ENCODE assay signal across 10 mouse cellular contexts in the genomic region with DNA sequence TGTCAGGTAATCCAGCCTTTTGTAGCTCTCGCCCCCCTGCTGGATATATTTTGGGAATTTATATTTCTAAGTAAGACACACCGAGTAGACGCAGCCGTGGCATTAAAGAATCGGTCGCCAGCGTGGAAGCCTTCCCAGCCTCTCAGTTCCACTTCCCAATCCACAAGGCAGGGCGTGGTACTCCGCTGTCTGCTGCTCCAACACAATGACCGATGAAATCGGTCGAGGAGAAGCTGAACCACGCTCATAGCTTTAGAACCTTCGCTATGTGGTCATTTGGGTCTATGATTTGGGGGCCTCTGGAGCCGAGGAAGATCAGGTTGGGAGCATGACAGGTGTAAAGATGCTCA.
DNase-seq lines count a peak whose midpoint lies in the region; ATAC-seq and TF ChIP-seq lines count a peak whose summit lies in the region.
"Had no signal": no experiment of that assay in that cellular context is flagged by ENCODE, and none has a peak within 500 bp of the region (broad histone marks: within the 10 kb centered on the region; RNA-seq: fewer than 3 reads in every experiment).

No protein-coding gene starts in this region.

- H3K27ac ChIP-seq in gastrocnemius, adult 2 months: peak overlapping the region; percentile 85
- 0 out of 2 replicates have a peak overlapping the region, but pooled peaks have one; percentile 59 for H3K27ac ChIP-seq in lung, embryonic 16.5 days (ENCODE audit: low read length)
- H3K27ac ChIP-seq: kidney, embryonic 15.5 days had no signal

- no peak overlapping the region for H3K4me2 ChIP-seq in lung, embryonic 16.5 days (ENCODE audit: low read depth, low read length)
- H3K4me2 ChIP-seq: kidney, embryonic 15.5 days; lung, embryonic 14.5 days had no signal

- no peaks in the 10 kb centered on the region for H3K9me3 ChIP-seq in lung, embryonic 16.5 days (ENCODE audit: control insufficient read depth, low read length)
- H3K9me3 ChIP-seq: kidney, embryonic 15.5 days had no signal

- no peak for TF ChIP-seq CTCF in gastrocnemius, adult 2 months (IDR thresholded peaks at IDR 0.05)

- H3K9ac ChIP-seq in lung, embryonic 16.5 days (ENCODE audit: low read length): no peak overlapping the region; the same call in 1 of the 2 replicates
- H3K9ac ChIP-seq: kidney, embryonic 15.5 days; lung, embryonic 14.5 days had no signal

- WGBS in lung, embryonic 16.5 days: 82% methylated on average over 15 of the region's 15 CpGs

- H3K4me1 ChIP-seq in lung, embryonic 16.5 days (replicated peaks; ENCODE audit: control insufficient read depth, insufficient read depth, low read length): peaks cover 4% of the 10 kb centered on the region; the same call in 1 of the 2 replicates
- H3K4me1 ChIP-seq: kidney, embryonic 15.5 days had no signal

- H3K4me3 ChIP-seq in gastrocnemius, adult 2 months: peak overlapping the region; percentile 61
- no peak overlapping the region for H3K4me3 ChIP-seq in lung, embryonic 16.5 days (ENCODE audit: low read length)
- H3K4me3 ChIP-seq: kidney, embryonic 15.5 days had no signal

- peak; percentile 29 for DNase-seq in gastrocnemius, adult 2 months
- DNase-seq in gastrocnemius, postnatal 25 days: no peak
- DNase-seq in lung, postnatal 25 days (ENCODE audit: low spot score): no peak
- peak; percentile 27 for DNase-seq in thymus, postnatal 4 days
- DNase-seq in thymus, postnatal 36 days: no peak
- DNase-seq in left cerebral cortex, postnatal 14 days (ENCODE audit: low spot score in 2 of 2): no peak

- ATAC-seq in lung, embryonic 16.5 days (ENCODE audit: low read depth): no peak
- ATAC-seq: Patski had no signal

- intact Hi-C loops in gastrocnemius, adult 2 months (cut with DNase I): loop anchor here (5.0 kb wide), 1 partner anchor 90 kb away; no protein-coding TSS in a partner anchor
- intact Hi-C loops in left cerebral cortex, postnatal 14 days (cut with DNase I): loop anchor here (5.0 kb wide), 1 partner anchor 180 kb away; no protein-coding TSS in a partner anchor

- H3K36me3 ChIP-seq in lung, embryonic 16.5 days (ENCODE audit: control insufficient read depth, insufficient read depth, low read length): no peaks in the 10 kb centered on the region
- H3K36me3 ChIP-seq: kidney, embryonic 15.5 days had no signal

- no peaks in the 10 kb centered on the region for H3K27me3 ChIP-seq in lung, embryonic 16.5 days (ENCODE audit: control insufficient read depth, insufficient read depth, low read depth, low read length)
- H3K27me3 ChIP-seq: kidney, embryonic 15.5 days; Patski had no signal

Comparison
In these comparisons a context has a peak if more than half of its experiments do, and no peak if none do; other contexts are left out.
1. DNase-seq: peak in gastrocnemius, adult 2 months (single experiment) and thymus, postnatal 4 days (single experiment); none in gastrocnemius, postnatal 25 days (single experiment), lung, postnatal 25 days (single experiment), thymus, postnatal 36 days (0 of 2) and left cerebral cortex, postnatal 14 days (0 of 2).